Mouse (Mus musculus): ENCODE measurements around the gene Mfap4. TPM values are rescaled to one million over a fixed set of nuclear protein-coding genes. Genes with fewer than 3 reads are reported as not detected.

Mfap4 gene
- polyA plus RNA-seq, 1 experiment from 2014 or later = 60.5 TPM

DNA sequence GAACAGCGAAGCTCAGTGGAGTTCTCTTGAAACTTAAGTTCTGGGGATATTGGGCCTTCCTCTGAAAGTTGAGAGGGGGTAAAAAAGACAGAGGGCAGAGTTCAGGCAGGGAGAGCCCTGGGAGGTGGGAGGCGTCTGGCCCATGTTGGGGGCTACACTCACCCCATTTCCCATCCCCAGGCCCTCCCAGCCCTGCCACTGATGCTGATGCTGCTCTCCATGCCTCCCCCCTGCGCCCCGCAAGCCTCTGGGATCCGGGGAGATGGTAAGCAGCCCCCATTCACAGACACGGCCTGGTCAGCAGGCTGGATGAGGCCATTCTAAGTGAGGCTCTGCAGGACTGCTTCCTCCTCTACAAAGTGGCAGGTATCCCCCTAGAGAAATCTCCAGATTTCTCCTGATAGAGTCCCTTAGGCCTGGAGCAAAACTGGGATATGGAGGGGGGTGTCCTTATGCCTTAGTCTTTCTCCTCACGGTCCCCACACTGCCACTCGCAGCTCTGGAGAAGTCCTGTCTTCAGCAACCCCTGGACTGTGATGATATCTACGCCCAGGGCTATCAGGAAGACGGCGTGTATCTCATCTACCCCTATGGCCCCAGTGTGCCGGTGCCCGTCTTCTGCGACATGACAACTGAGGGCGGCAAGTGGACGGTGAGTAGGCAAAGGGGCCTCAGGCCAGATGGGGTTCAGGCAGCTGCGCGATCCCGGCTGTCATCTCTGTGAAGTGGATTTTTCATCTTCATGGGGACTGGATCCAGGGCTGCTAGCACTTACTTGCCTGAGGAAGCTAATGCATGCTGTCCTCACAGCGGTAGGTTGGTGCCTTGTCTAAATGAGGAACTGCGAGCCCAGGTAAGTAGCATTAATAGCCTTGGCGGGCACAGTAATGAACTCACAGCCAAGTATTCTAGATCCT is 568 bp downstream of the Mfap4 start:
- peak overlapping the region; percentile 94 for H3K27ac ChIP-seq
- no peaks in the 10 kb centered on the region for H3K9me3 ChIP-seq
- peaks cover 35% of the 10 kb centered on the region for H3K36me3 ChIP-seq
- WGBS = 52% methylated on average over 22 of the region's 22 CpGs
- H3K4me1 ChIP-seq (replicated peaks) = peaks cover 75% of the 10 kb centered on the region
- H3K4me2 ChIP-seq = peak overlapping the region; percentile 44
- no peaks in the 10 kb centered on the region for H3K27me3 ChIP-seq
- H3K4me3 ChIP-seq = peak overlapping the region; percentile 23
- peak overlapping the region; percentile 59 for H3K9ac ChIP-seq
- no peak for ATAC-seq (ENCODE audit: low FRiP score)

DNA sequence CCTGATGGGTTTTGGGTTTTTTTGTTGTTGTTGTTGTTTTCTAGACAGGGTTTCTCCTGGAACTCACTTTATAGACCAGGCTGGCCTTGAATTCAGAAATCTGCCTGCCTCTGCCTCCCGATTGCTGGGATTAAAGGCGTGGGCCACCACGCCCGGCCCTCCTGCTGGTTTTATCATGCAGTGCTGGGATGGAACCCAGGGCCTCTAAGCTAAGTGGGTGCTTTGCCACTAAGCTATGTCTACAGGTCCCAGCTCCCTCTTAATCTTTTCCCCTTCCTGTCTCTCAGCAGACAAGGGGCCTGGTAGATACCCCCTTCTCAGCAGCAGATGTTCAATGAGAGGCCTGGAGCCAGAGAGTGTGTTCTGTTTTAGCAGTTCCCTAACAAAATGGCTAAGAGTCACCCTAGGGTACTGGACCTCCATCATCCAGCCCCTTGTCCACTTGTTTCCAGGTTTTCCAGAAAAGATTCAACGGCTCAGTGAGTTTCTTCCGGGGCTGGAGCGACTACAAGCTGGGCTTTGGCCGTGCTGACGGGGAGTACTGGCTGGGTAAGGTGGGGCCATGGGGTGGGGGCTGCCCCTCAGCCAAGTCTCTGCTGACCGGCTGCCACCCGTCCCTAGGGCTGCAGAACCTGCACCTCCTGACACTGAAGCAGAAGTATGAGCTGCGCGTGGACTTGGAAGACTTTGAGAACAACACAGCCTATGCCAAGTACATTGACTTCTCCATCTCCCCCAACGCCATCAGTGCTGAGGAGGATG is 1.4 kb downstream of the Mfap4 start:
- H3K27ac ChIP-seq = peak overlapping the region; percentile 94
- H3K4me2 ChIP-seq = peak overlapping the region; percentile 44
- H3K4me1 ChIP-seq (replicated peaks) = peaks cover 83% of the 10 kb centered on the region
- H3K4me3 ChIP-seq = peak overlapping the region; percentile 23; the same call in 1 of the 2 replicates
- H3K36me3 ChIP-seq = peaks cover 44% of the 10 kb centered on the region
- no peak overlapping the region for H3K9ac ChIP-seq
- 89% methylated on average over 14 of the region's 14 CpGs for WGBS
- no peak for ATAC-seq (ENCODE audit: low FRiP score)
- no peaks in the 10 kb centered on the region for H3K9me3 ChIP-seq
- H3K27me3 ChIP-seq = no peaks in the 10 kb centered on the region

DNA sequence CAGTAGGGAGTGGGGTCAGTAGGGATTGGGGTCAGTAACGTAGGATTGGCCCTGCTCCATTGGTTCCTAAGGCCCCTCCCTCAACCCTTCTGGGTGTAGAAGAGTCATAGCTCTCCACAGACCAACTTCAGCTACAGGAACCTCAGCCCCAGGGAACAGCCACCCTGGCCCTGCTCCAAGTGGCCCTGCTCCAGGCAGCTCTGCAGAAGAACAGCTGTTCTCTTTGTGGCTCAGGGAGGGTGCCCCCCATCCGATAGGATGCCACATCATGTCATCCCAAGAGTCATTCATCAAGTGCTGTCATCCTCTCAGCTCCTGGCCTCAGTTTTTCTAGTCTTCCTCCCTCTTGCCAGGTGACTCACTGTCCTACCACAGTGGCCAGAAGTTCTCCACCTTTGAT is 2.2 kb downstream of the Mfap4 start:
- no peak for ATAC-seq (ENCODE audit: low FRiP score)
- WGBS = 21% methylated on average over 2 of the region's 2 CpGs
- H3K4me1 ChIP-seq (replicated peaks) = peaks cover 86% of the 10 kb centered on the region
- H3K27ac ChIP-seq = peak overlapping the region; percentile 66
- H3K27me3 ChIP-seq = no peaks in the 10 kb centered on the region
- H3K4me3 ChIP-seq = no peak overlapping the region
- H3K36me3 ChIP-seq = peaks cover 51% of the 10 kb centered on the region
- no peak overlapping the region for H3K9ac ChIP-seq
- H3K4me2 ChIP-seq = no peak overlapping the region
- H3K9me3 ChIP-seq = no peaks in the 10 kb centered on the region

DNA sequence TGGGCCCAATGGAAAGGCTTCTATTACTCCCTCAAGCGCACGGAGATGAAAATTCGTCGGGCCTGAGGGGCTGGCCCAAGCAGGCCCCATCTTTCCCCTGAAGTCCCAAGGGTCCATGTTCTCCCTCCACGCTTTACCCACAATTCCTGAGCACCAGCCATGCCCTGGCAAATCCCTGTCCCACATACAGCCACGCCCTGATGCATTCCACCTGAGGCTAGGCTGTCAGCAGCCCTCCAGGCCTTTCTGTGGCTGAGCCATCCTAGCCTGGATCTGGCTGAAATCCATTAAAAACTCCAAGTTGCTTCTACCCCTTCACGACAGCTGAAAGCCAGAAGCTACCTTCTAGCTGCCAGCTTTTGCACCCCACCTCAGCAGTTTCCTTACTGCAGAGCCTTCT is 2.7 kb downstream of the Mfap4 start:
- H3K4me3 ChIP-seq = no peak overlapping the region
- ATAC-seq (ENCODE audit: low FRiP score) = no peak
- no peak overlapping the region for H3K9ac ChIP-seq
- H3K27me3 ChIP-seq = no peaks in the 10 kb centered on the region
- no peak overlapping the region for H3K4me2 ChIP-seq
- peaks cover 91% of the 10 kb centered on the region for H3K4me1 ChIP-seq (replicated peaks)
- WGBS = 80% methylated on average over 7 of the region's 7 CpGs
- no peaks in the 10 kb centered on the region for H3K9me3 ChIP-seq
- H3K27ac ChIP-seq = peak overlapping the region; percentile 66
- H3K36me3 ChIP-seq = peaks cover 54% of the 10 kb centered on the region

DNA sequence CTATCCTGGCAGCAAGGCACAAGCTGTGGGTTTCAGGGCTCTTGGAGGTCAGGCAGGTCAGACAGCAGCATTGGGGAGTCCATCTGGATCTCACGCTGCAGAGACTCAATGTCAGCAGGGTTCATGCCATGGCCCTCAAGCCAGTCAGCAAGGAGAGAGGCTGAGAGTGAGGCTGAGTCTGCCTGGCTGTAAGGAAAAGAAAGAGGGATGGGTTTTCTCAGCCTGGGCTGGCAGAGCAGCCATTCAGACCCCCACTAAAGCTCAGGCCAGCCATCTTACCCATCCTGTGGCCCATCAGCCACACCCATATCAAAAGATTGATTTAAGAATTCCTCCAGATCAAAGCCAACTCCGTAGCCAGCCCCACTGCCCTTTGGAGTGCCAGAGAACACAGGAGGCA is 3.9 kb downstream of the Mfap4 start:
- peaks cover 89% of the 10 kb centered on the region for H3K4me1 ChIP-seq (replicated peaks)
- peaks cover 54% of the 10 kb centered on the region for H3K36me3 ChIP-seq
- H3K27ac ChIP-seq = no peak overlapping the region
- no peaks in the 10 kb centered on the region for H3K9me3 ChIP-seq
- no peak overlapping the region for H3K4me2 ChIP-seq
- no peak overlapping the region for H3K4me3 ChIP-seq
- WGBS = 86% methylated on average over 2 of the region's 2 CpGs
- no peaks in the 10 kb centered on the region for H3K27me3 ChIP-seq
- H3K9ac ChIP-seq = peak overlapping the region; percentile 6; the same call in 1 of the 2 replicates
- no peak for ATAC-seq (ENCODE audit: low FRiP score)

DNA sequence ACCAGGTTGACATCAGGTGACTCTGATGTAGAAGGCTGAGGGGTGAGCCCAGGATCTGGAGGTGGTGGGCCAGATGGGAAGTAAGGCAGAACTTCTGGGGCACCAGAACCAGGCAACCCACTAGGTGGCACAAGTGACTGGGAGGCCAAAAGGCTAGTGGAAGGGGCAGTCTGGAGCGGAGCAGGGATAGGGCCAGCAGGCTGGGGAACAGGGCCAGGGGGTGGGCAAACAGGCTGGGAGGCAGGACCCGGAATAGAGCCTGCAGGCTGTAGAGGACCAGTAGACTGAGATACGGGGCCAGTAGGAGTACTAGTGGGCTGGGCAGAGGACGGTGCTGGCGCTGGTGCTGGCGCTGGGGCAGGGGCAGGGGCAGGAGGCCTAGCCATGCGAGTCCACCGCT is 4.6 kb downstream of the Mfap4 start:
- Histone ChIP-seq H3K27me3 (no peaks in the 10 kb centered on the region), H3K9me3 (no peaks in the 10 kb centered on the region), H3K4me1 (replicated peaks) (peaks cover 83% of the 10 kb centered on the region), H3K4me3 (no peak overlapping the region), H3K27ac (no peak overlapping the region), H3K9ac (peak overlapping the region; percentile 6; the same call in 1 of the 2 replicates), H3K4me2 (no peak overlapping the region), H3K36me3 (peaks cover 54% of the 10 kb centered on the region)
- 95% methylated on average over 7 of the region's 8 CpGs for WGBS
- ATAC-seq (ENCODE audit: low FRiP score) = no peak

DNA sequence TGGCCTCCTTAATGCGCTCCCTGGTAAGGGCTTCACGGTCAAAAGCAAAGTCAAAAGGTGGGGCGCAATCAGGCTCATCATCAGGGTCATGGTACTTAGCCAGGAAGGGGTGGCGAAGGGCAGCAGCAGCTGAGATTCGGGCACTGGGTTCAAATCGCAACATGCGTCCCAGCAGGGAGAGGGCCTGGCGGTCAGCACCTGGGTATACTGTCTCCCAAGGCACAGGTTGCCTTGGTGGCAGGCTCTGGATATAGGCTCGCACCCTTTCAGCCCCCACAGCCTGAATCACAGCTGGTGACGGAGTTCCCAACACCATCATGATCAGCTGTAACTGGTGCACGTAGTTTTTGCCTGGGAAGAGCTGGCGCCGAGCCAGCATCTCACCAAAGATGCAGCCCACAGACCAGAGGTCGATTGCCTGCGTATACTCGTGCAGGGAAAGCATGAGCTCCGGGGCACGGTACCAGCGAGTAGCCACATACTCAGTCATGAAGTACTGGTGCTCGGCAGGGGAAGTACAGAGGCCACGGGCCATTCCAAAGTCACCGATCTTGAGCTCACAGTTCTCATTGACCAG is 5.8 kb downstream of the Mfap4 start:
- Histone ChIP-seq H3K27ac (no peak overlapping the region), H3K36me3 (peaks cover 54% of the 10 kb centered on the region), H3K4me1 (replicated peaks) (peaks cover 76% of the 10 kb centered on the region), H3K9me3 (no peaks in the 10 kb centered on the region), H3K27me3 (no peaks in the 10 kb centered on the region), H3K4me2 (no peak overlapping the region), H3K4me3 (no peak overlapping the region), H3K9ac (peak overlapping the region; percentile 6; the same call in 1 of the 2 replicates)
- 86% methylated on average over 22 of the region's 22 CpGs for WGBS
- no peak for ATAC-seq (ENCODE audit: low FRiP score)

DNA sequence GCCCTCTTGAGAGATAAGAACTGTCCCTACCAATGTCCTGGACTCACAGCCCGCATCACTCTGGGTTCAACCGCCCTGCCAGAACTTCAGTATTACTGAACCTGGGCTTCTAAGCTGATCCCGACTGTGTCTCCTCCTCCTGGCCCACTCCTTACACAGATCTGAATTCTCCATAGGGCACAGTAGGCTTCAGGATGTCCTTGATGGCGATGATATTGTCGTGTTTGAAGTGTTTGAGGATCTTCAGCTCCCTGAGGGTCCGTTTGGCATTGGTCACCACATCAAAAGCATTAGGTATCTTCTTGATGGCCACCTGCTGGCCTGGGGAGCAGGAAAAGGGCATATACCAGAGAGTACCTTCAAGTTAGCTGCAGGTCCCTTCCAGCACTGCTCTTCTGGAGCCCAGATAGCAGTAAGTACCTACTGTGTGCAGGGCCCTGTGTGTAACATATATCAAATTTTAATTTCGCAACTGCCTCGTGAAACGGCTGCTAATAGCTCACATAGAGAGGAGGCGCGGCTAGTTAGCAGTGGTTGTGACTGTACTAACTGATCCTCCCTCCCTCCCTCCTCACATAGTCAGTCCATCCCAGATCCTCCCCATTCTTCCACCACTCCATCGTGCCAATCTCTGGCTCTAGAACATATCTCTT is 7.6 kb downstream of the Mfap4 start:
- peak overlapping the region; percentile 94 for H3K27ac ChIP-seq
- peak overlapping the region; percentile 79 for H3K4me2 ChIP-seq
- H3K9ac ChIP-seq = peak overlapping the region; percentile 95
- no peak for ATAC-seq (ENCODE audit: low FRiP score)
- peaks cover 48% of the 10 kb centered on the region for H3K36me3 ChIP-seq
- no peaks in the 10 kb centered on the region for H3K9me3 ChIP-seq
- 76% methylated on average over 12 of the region's 12 CpGs for WGBS
- peak overlapping the region; percentile 91 for H3K4me3 ChIP-seq
- no peaks in the 10 kb centered on the region for H3K27me3 ChIP-seq
- peaks cover 57% of the 10 kb centered on the region for H3K4me1 ChIP-seq (replicated peaks)

DNA sequence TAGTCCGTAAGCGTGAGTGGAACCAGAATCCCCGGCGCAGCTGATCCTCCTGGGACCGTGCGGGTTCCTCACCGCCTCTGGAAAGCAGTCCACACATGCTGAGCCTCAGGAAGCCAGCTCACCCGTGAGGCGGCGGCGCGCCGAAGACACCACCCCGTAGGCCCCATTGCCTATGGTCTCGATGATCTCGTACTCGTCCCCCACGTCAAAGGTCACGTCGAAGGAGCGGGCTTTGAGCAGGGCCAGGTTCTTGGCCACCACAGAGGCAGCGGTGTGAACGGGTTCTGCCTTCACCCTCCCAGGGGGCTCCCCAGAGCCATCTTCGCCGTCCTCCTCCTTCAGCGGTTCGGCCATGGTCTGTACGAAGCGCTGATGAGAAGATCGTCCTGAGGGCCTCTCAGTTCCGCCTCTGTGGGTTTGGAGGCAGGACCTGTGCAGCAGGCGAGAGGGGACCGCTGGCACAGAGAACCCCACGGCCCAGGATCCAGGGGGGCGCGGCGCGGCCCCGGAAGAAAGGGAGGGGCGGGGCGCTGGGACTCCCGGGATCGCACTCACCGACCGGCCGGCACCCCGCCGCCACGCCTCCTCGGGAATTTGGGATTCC is 8.4 kb downstream of the Mfap4 start:
- peaks cover 41% of the 10 kb centered on the region for H3K36me3 ChIP-seq
- peak overlapping the region; percentile 95 for H3K9ac ChIP-seq
- no peaks in the 10 kb centered on the region for H3K9me3 ChIP-seq
- peak overlapping the region; percentile 91 for H3K4me3 ChIP-seq
- no peaks in the 10 kb centered on the region for H3K27me3 ChIP-seq
- WGBS = under 1% methylated on average over 41 of the region's 50 CpGs
- H3K4me2 ChIP-seq = peak overlapping the region; percentile 79
- peaks cover 50% of the 10 kb centered on the region for H3K4me1 ChIP-seq (replicated peaks)
- peak overlapping the region; percentile 94 for H3K27ac ChIP-seq
- peak; percentile 78 for ATAC-seq (ENCODE audit: low FRiP score)

DNA sequence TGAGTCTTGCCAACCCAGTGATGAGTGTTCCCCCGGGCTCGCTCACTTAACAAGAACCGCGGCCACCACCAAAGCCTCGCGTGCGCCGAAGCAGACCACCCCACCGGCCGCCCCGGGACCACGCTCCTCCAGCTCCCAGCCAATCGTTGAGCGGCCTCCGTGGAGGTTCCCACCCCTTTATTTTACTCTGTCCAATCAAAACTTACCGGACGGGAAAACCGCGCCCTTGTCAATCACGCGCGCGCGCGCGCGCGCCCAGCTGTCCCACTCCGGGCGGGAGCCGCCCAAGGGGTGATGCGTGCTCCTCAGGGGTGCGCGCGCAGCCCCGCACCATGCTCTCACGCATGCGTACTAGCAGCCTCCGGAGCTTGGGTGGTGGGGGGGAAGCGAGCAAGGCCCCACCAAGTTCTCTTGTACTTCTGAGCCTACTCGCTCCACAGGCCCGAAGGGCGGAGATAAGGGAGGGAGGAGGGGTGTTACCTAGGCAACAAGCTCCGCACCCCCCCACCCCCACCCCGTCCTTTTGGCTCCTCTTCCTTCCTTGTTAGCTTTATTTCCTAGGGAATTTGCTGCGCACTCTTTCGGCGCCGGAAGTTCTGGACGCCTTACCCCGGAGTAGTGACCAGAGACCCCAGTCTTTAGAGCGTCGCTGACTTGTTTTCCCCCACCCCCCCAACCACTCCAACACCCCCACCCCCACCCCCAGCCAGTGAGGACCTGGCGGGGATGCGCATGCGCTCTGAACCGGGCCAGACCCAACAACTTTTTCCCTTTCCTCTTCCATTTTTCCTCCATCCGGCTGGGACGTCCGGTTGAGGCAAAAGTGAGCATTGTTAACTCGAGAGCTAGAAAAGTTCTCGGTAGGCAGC is 9.1 kb downstream of the Mfap4 start, which contains the start of gene Mapk7:
Gene Mapk7 (minus strand): TSS at position 278 of the 869 bp plus-strand sequence.
- Histone ChIP-seq H3K4me2 (peak within 1 kb of the TSS; percentile 79), H3K4me1 (replicated peaks) (peaks cover 44% of the 10 kb centered on the region), H3K4me3 (peak within 1 kb of the TSS; percentile 91), H3K36me3 (peaks cover 33% of the 10 kb centered on the region), H3K9ac (peak within 1 kb of the TSS; percentile 95), H3K9me3 (no peaks in the 10 kb centered on the region), H3K27ac (peak within 1 kb of the TSS; percentile 94), H3K27me3 (no peaks in the 10 kb centered on the region)
- peak; percentile 97 for ATAC-seq (ENCODE audit: low FRiP score)
- WGBS = under 1% methylated on average over 62 of the region's 62 CpGs

DNA sequence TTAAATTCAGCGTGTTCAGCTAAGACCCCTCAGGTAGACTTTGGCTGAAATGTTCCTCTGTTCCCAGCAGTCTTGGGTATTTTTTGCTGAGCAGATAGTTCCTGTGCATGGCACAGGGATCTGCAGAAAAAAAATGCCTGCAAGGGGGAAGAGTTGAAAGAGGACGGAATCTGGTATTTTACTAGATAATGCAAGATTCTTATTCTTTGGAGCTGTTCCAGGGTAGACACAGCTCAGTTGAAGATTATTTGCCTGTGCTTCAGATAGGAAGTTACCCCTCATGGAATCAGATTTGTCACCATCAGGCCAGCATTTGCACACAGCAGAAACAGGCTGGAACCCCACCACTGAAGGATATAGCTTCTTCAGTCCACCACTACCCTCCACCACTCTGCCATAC is 10.3 kb downstream of the Mfap4 start:
- Histone ChIP-seq H3K36me3 (peaks cover 22% of the 10 kb centered on the region), H3K4me3 (no peak overlapping the region), H3K9me3 (no peaks in the 10 kb centered on the region), H3K4me2 (no peak overlapping the region), H3K27ac (no peak overlapping the region), H3K4me1 (replicated peaks) (peaks cover 33% of the 10 kb centered on the region), H3K9ac (no peak overlapping the region), H3K27me3 (no peaks in the 10 kb centered on the region)
- no peak for ATAC-seq (ENCODE audit: low FRiP score)
- WGBS = 96% methylated on average over 2 of the region's 2 CpGs
